Mouse (Mus musculus) ES-E14 (cell line): Measurements from ENCODE around the gene Mafk. TPM values are rescaled to one million over a fixed set of nuclear protein-coding genes. Genes with fewer than 3 reads are reported as not detected.

Experiments used
- DNase-seq: peaks from one replicate; pipeline ENCODE4 v3.0.0-alpha.2; 2013; ENCODE audit warnings: low read depth, low spot score
- H3K27ac ChIP-seq: 2 replicates; pipeline ENCODE4 v1.5.1; 2012; ENCODE audit warnings: low read depth, mild to moderate bottlenecking, low read length, moderate library complexity, mixed read lengths; ENCODE audit not compliant: poor library complexity, insufficient read depth, severe bottlenecking
- H3K36me3 ChIP-seq: 2 replicates; pipeline ENCODE4 v1.6.1; 2012; ENCODE audit warnings: mild to moderate bottlenecking, low read length, moderate library complexity, mixed read lengths; ENCODE audit not compliant: control insufficient read depth, poor library complexity, insufficient read depth, severe bottlenecking
- H3K4me1 ChIP-seq, 2 experiments: fragments of 150-350 bp in 1 of 2; sonication (generic) in 1 of 2; 2 replicates each; pipeline ENCODE4 v1.6.1; 2012; ENCODE audit warnings: low read length in 2 of 2, mild to moderate bottlenecking in 1 of 2, mixed read lengths in 1 of 2; ENCODE audit not compliant: control insufficient read depth in 2 of 2, insufficient read depth in 2 of 2, poor library complexity in 1 of 2
- H3K4me3 ChIP-seq, 2 experiments: fragments of 150-350 bp in 1 of 2; sonication (generic) in 1 of 2; 2 replicates each; pipeline ENCODE4 v1.5.1; 2012; ENCODE audit warnings: low read length in 2 of 2, low read depth in 1 of 2, mild to moderate bottlenecking in 1 of 2, mixed read lengths in 1 of 2; ENCODE audit not compliant: insufficient read depth in 1 of 2, poor library complexity in 1 of 2, severe bottlenecking in 1 of 2
- H3K9ac ChIP-seq: 2 replicates; pipeline ENCODE4 v1.6.1; 2012; ENCODE audit warnings: low read depth, mild to moderate bottlenecking, low read length, mixed read lengths; ENCODE audit not compliant: poor library complexity, insufficient read depth, severe bottlenecking
- H3K9me3 ChIP-seq: fragments of 150-350 bp; sonication (generic); 2 replicates; pipeline ENCODE4 v1.6.1; 2012; ENCODE audit warnings: low read depth, mild to moderate bottlenecking, low read length; ENCODE audit not compliant: control insufficient read depth, insufficient read depth
- CHD2 ChIP-seq: IDR thresholded peaks from 2 replicates; pipeline ENCODE4 v1.6.1; 2014; ENCODE audit warnings: mild to moderate bottlenecking, low read depth, low read length, inconsistent platforms
- HCFC1 ChIP-seq: IDR thresholded peaks from 2 replicates; pipeline ENCODE4 v1.6.1; 2012; ENCODE audit warnings: low read length, inconsistent platforms, borderline replicate concordance; ENCODE audit not compliant: insufficient read depth
- MAFK ChIP-seq: IDR thresholded peaks from 2 replicates; pipeline ENCODE4 v1.6.1; 2014; ENCODE audit warnings: mild to moderate bottlenecking, low read depth, low read length, inconsistent platforms; ENCODE audit not compliant: insufficient read depth
- ZC3H11A ChIP-seq: IDR thresholded peaks from 2 replicates; pipeline ENCODE4 v1.6.1; 2012; ENCODE audit warnings: low read depth, mild to moderate bottlenecking, inconsistent platforms, low read length, borderline replicate concordance
- ZNF384 ChIP-seq: IDR thresholded peaks from 2 replicates; pipeline ENCODE4 v1.6.1; 2012; ENCODE audit warnings: low read depth, low read length, inconsistent platforms
- in situ Hi-C, 2 experiments: fragments of 600-800 bp; cut with MboI; formaldehyde crosslinking; loops; one replicate each; pipeline ENCODE4 v1.15.1; 2025; ENCODE audit warnings: low sequenced_read_pairs in 2 of 2, inconsistent platforms in 1 of 2; ENCODE audit not compliant: unreplicated experiment in 2 of 2
- total RNA-seq: library from RNA; depleted of rRNA; stranded (reverse); fragments of 300-350 nt; gene quantifications from 2 replicates; pipeline ENCODE4 v1.2.3, GENCODE M21; 2012

Gene Mafk
- total RNA-seq, 1 experiment: 19.9 TPM

DNA sequence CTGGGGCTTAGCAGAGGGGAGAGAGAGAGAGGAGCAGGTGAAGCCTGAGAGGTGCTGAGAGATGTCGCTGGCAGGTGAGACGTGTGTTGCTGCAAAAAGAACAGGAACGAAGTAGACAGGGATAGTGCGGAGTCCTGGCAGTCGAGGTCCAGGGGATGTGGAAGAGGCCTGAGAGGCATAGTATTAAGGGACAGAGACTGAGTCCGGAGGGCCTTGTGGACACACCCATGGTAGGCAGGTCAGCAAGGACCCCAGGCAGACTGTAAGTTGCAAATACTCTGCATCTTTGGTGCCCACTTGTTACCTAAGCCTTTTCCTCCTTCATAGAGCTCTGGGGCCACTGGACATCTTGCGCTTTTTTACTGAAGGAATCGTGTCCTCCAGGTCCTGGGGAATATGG lies 9.9 kb downstream of the Mafk start:
- H3K4me1 ChIP-seq: peaks cover 0 to 12% of the 10 kb centered on the region in 2 experiments; a peak in 1 of 4 replicates
- peaks cover 21% of the 10 kb centered on the region for H3K36me3 ChIP-seq
- H3K27ac ChIP-seq: no peak overlapping the region
- no peak overlapping the region for H3K4me3 ChIP-seq
- TF ChIP-seq ZC3H11A (no peak), ZNF384 (no peak), MAFK (no peak), CHD2 (no peak), HCFC1 (no peak)
- no peak overlapping the region for H3K9ac ChIP-seq
- in situ Hi-C loops: no loop called here
- DNase-seq: no peak
- no peaks in the 10 kb centered on the region for H3K9me3 ChIP-seq

DNA sequence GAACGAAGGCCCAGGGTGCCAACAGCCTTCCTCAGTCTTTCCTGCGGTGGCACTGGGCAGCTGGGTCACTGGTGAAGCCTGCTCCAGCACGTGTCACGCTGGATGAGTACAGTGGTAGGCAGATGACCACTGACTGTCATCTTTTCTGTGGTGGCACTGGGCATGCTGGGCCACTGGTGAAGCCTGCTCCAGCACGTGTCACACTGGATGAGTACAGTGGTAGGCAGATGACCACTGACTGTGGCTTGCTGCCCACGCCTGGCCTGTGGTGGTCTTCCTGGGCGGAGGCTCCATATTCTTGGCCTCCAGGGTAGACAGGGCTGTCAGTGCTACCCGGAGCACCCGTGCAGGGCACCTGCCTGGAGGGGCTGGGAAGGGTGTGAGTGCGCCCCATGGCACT lies 10.6 kb downstream of the Mafk start:
- Histone ChIP-seq H3K4me1 (peaks cover 0 to 12% of the 10 kb centered on the region in 2 experiments; a peak in 1 of 4 replicates), H3K9me3 (no peaks in the 10 kb centered on the region), H3K36me3 (peaks cover 21% of the 10 kb centered on the region), H3K27ac (no peak overlapping the region), H3K9ac (no peak overlapping the region), H3K4me3 (no peak overlapping the region)
- in situ Hi-C loops: no loop called here
- TF ChIP-seq ZNF384 (no peak), MAFK (no peak), ZC3H11A (no peak), CHD2 (no peak), HCFC1 (no peak)
- DNase-seq: no peak

DNA sequence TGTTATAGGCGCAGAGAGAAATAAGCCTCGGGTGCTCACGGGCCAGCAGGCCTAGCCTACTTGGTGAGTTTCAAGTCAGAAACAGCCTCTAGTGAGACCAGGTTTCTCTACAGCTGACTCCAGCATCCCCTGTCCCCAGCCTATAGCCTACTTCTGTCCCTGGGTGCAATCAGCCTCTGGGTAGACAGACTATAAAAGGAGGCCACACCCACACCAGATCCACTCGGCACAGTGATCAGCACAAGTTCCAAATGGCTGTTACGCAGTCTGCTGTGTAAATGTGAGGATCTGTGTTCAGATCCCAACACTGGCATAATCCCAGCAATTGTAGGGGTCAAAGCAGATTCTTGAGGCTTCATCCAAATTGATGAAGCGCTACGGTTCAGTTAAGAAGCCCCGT lies 11.9 kb downstream of the Mafk start:
- no peak for DNase-seq
- TF ChIP-seq CHD2: no peak
- TF ChIP-seq ZC3H11A: no peak
- no peak for TF ChIP-seq HCFC1
- TF ChIP-seq MAFK: no peak
- TF ChIP-seq ZNF384: no peak
- peaks cover 19% of the 10 kb centered on the region for H3K36me3 ChIP-seq
- no peak overlapping the region for H3K27ac ChIP-seq
- in situ Hi-C loops: no loop called here
- H3K4me3 ChIP-seq: no peak overlapping the region
- no peak overlapping the region for H3K9ac ChIP-seq
- H3K9me3 ChIP-seq: no peaks in the 10 kb centered on the region
- H3K4me1 ChIP-seq: peaks cover 0 to 9% of the 10 kb centered on the region in 2 experiments; a peak in 2 of 4 replicates

DNA sequence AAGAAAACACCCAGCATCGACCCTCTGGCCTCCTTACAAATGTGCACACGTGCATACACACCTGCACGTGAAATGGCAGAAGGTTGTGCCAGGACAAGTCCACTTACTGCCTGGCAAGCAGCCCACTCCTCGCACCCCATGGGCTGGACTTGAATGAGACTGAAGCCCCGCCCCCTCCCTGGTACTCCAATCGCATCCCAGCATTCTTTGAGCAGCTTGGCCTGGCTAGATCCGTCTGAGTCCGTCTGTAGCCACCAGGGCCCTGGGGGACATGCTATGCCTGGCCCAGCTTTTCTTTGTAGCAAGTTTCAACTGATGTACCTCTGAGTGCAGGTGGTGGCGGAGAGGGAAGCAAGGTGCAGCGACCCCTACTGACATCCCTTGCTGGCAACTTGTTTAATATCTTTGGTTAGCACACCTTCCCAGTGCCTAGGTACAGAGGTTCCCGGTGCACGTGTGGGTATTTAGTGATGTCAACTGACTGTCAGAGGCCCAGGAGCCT lies 12.3 kb downstream of the Mafk start:
- in situ Hi-C loops: no loop called here
- DNase-seq: peak; percentile 46
- no peak overlapping the region for H3K9ac ChIP-seq
- peaks cover 19% of the 10 kb centered on the region for H3K36me3 ChIP-seq
- H3K9me3 ChIP-seq: no peaks in the 10 kb centered on the region
- TF ChIP-seq CHD2: no peak
- TF ChIP-seq HCFC1: 0 out of 2 replicates have a peak, but pooled peaks have one; percentile 24
- no peak for TF ChIP-seq ZNF384
- TF ChIP-seq ZC3H11A: no peak
- H3K4me1 ChIP-seq: peaks cover 0 to 12% of the 10 kb centered on the region in 2 experiments; a peak in 2 of 4 replicates
- H3K4me3 ChIP-seq: no peak overlapping the region; a peak in 1 of 4 replicates
- no peak overlapping the region for H3K27ac ChIP-seq

DNA sequence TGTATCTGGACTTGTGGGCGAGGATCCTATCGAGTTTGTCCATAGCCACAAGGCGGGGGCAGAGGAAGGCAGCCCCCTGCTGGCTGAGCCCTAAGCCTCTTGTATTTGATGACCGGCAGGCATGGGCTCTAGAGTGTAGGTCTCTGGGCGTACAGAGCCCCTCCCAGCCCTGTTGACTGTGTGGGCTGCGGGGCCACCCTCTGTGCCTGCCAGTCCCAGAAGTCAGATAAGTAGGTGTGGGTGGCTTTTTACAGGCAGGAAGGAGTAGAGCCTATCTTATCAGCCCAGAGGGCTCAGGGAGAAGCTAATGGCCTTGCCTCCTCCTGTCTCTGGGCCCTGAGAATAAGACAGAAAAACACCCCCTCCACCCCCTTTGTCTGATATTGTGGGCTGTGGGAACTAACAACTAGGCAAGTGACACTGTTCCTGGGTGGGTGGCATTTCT lies 12.8 kb downstream of the Mafk start:
- H3K9ac ChIP-seq: no peak overlapping the region
- H3K27ac ChIP-seq: no peak overlapping the region

More for the DNA sequence above, 12.8 kb downstream of the Mafk start:
- Histone ChIP-seq H3K9me3 (no peaks in the 10 kb centered on the region), H3K4me3 (no peak overlapping the region; a peak in 1 of 4 replicates), H3K36me3 (peaks cover 19% of the 10 kb centered on the region), H3K4me1 (peaks cover 0 to 12% of the 10 kb centered on the region in 2 experiments; a peak in 2 of 4 replicates)
- 0 out of 2 replicates have a peak, but pooled peaks have one; percentile 0 for TF ChIP-seq HCFC1
- no peak for TF ChIP-seq ZC3H11A
- DNase-seq: no peak
- in situ Hi-C loops: no loop called here
